Mouse (Mus musculus) embryo, embryonic 10.5 days (tissue): ENCODE measurements around the gene Rps15.

ENCODE experiments used
- DNase-seq: peaks from one replicate; pipeline ENCODE4 v3.0.0-alpha.2; 2015; ENCODE audit warnings: low spot score

Gene Rps15

DNA sequence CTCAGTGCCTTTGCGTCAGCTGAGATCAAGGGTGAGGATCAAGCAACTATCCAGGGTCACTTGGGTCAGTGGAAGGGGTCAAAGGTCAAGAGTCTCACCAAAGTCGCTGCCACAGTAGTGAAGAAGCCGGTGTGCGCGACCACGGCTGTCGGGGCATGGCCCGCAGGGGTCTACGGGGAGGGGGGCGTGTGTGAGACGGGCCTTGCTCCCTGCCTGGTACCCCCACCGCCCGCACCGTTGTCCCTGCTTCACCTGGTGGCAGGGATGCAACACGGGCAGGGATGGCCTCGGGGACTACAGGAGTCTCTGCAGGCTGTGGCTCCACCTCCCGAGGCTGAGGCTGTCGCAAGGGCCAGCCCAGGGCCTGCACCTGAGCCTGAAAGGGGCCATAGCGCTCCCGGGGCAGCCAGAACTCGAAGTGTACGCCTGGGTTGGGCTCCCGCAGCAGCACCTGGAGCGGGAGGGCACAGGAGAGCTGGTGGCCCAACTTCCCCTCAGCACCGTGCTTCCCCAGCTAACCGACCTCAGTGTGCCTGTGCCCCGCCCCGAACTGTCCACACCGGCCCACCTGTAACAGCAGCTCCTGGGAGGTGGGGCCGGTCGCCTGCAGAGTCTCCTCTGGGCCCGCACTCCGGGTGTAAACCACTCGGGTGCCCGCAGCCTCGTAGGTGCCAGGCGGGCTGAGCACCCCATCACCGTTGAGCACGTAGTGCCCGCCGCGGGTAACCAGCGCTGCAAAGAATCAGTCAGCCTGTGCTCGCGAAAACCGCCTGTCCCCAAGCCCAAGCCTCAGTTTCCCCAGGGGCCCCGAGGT lies 49.4 kb downstream of the Rps15 start:
- no peak for DNase-seq

DNA sequence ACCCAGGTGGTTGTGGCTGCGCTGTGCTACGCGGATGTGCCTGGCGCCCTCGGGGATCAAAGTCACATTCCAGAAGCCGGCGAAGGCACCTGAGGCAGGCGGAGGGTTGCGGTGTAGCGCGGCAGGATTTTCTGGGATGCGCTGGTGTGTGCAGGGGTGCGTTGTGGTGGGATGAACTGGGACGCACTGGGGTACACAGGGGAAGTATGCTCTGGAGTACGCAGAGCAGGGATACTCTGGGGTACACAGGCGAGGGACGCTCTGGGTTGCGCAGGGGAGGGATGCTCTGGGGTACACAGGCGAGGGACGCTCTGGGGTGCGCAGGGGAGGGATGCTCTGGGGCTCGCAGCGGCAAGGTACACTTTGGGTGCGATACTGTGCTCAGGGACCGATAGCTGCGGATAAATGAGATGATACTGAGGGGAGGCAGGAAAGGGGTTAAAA lies 50.1 kb downstream of the Rps15 start:
- no peak for DNase-seq

DNA sequence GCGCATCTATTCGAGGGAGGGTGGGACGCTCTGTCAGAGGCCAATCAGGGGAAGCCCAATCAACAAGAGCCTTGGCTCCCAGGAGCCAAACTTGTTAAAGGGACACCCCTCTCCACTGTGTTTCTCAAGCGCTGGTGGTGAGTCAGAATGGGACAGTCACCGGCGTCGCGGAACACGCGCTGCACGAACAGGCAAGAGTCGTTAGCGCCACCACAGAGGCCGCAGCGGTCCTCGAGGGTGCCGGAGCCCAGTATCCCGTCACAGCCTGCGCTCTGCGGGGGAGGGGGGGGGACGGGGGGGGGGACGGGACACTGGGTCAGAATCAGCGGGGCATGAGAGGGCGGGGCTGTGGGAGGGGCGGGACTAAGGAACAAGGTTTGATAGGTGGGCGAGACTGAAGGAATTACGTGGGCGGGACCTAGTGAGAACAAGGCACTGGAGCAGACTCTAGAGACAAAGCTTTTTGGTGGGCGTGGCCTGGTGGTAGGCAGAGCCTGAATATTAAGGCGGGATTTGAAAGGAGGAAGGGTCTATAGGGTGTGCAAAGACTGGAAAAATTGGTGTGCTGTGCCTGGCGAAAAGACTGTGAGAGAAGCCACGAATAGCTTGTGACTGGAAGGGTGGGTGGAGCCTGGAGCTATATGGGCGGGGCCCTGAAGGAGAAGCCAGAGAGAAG lies 50.6 kb downstream of the Rps15 start:
- DNase-seq: peak; percentile 89

DNA sequence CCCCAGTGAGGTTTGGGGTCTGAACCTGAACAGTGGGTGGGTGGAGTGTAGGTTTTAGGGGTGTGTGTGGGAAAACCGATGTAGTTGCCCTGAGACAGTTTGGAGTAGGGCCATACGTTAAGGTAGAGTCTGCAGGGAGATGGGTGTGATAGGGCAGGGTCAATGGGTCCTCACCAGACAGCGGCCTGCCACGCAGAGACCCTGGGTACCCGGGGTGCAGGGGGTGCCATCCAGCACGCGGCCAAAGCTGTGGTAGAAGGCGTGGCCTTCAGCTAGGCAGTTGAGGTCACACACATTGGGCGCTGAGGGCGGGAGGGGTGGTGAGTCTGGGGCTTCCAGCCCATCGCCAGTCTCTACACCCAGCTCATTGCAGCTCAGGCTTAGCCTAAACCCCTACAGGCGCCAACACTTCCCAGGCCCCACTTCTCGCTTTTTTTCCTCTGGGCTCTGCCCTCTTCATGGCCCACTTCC lies 51.2 kb downstream of the Rps15 start:
- no peak for DNase-seq
